Mouse (Mus musculus) testis, adult 2 months (tissue): ENCODE measurements at regions not wholly inside any gene's neighbourhood (a gene's known extent, or its start where the extent isn't known, plus 50 kb on each side); places are given as distances from the start of the nearest gene placed in this dataset.
"Not testable (repeated sequence)": the region's sequence is repeated elsewhere in the genome, so short reads cannot be mapped to it uniquely, and the experiment has no call there.

Source experiments
- H3K27ac ChIP-seq: fragments of 200-500 bp; 2 replicates; pipeline ENCODE4 v1.5.1; 2012; ENCODE audit warnings: low read depth, low read length; ENCODE audit not compliant: control insufficient read depth, insufficient read depth
- H3K27me3 ChIP-seq: fragments of 200-500 bp; 2 replicates; pipeline ENCODE4 v1.6.1; 2012; ENCODE audit warnings: mild to moderate bottlenecking, low read length, moderate library complexity; ENCODE audit not compliant: control insufficient read depth, insufficient read depth
- H3K36me3 ChIP-seq: fragments of 200-500 bp; 2 replicates; pipeline ENCODE4 v1.6.1; 2012; ENCODE audit warnings: mild to moderate bottlenecking, low read length; ENCODE audit not compliant: control insufficient read depth, insufficient read depth
- H3K4me1 ChIP-seq: fragments of 200-500 bp; 2 replicates; pipeline ENCODE4 v1.6.1; 2012; ENCODE audit warnings: low read length; ENCODE audit not compliant: control insufficient read depth, insufficient read depth
- H3K4me3 ChIP-seq: fragments of 200-500 bp; 2 replicates; pipeline ENCODE4 v1.5.1; 2012; ENCODE audit warnings: low read depth, mild to moderate bottlenecking, low read length, moderate library complexity, mixed read lengths; ENCODE audit not compliant: control insufficient read depth
- CTCF ChIP-seq: fragments of 200-500 bp; IDR thresholded peaks from 2 replicates; pipeline ENCODE4 v1.5.1; 2012; ENCODE audit warnings: low read depth, mild to moderate bottlenecking, inconsistent platforms, low read length, moderate library complexity; ENCODE audit not compliant: control insufficient read depth, insufficient read depth, insufficient replicate concordance
- POLR2A ChIP-seq: fragments of 200-500 bp; IDR thresholded peaks from 2 replicates; pipeline ENCODE4 v1.6.1; 2012; ENCODE audit warnings: low read depth, mild to moderate bottlenecking, inconsistent platforms, low read length, moderate library complexity; ENCODE audit not compliant: control insufficient read depth

GRCm38 (mm10) chr7:113030053-113030752 lies 76.4 kb downstream of the Rassf10 start:
- TF ChIP-seq CTCF, result no peak
- no peak for TF ChIP-seq POLR2A
- no peak overlapping the region for H3K4me3 ChIP-seq
- H3K27me3 ChIP-seq, result no peaks in the 10 kb centered on the region
- H3K27ac ChIP-seq, result no peak overlapping the region
- no peaks in the 10 kb centered on the region for H3K4me1 ChIP-seq
- no peaks in the 10 kb centered on the region for H3K36me3 ChIP-seq

DNA sequence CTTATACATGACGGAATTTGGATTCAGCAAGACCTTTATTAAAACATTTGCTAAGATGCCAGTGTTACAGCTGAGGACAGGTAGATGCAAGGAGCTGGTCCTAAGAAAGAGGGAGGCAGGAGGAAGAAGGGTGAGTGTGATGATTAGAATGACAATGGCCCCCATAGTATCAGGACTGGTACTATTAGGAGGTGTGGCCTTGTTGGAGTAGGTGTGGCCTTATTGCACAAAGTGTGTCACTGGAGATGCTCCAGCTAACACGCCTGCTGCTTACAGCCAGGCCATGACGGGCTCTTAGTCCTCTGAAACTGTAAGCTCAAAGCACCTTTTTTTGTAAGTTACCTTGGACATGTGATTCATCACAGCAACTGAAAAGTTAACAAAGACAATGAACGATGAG lies 82.0 kb downstream of the Rassf10 start:
- no peak for TF ChIP-seq CTCF
- no peak for TF ChIP-seq POLR2A
- H3K4me3 ChIP-seq, result no peak overlapping the region

GRCm38 (mm10) chr7:113037825-113038613 lies 84.3 kb downstream of the Rassf10 start:
- H3K4me3 ChIP-seq, result no peak overlapping the region
- H3K27ac ChIP-seq, result no peak overlapping the region
- H3K4me1 ChIP-seq, result no peaks in the 10 kb centered on the region
- H3K27me3 ChIP-seq, result no peaks in the 10 kb centered on the region
- H3K36me3 ChIP-seq, result no peaks in the 10 kb centered on the region
- no peak for TF ChIP-seq CTCF
- TF ChIP-seq POLR2A, result no peak

More for the DNA sequence above, 82.0 kb downstream of the Rassf10 start:
- H3K27me3 ChIP-seq, result no peaks in the 10 kb centered on the region
- no peaks in the 10 kb centered on the region for H3K4me1 ChIP-seq
- no peaks in the 10 kb centered on the region for H3K36me3 ChIP-seq
- no peak overlapping the region for H3K27ac ChIP-seq

DNA sequence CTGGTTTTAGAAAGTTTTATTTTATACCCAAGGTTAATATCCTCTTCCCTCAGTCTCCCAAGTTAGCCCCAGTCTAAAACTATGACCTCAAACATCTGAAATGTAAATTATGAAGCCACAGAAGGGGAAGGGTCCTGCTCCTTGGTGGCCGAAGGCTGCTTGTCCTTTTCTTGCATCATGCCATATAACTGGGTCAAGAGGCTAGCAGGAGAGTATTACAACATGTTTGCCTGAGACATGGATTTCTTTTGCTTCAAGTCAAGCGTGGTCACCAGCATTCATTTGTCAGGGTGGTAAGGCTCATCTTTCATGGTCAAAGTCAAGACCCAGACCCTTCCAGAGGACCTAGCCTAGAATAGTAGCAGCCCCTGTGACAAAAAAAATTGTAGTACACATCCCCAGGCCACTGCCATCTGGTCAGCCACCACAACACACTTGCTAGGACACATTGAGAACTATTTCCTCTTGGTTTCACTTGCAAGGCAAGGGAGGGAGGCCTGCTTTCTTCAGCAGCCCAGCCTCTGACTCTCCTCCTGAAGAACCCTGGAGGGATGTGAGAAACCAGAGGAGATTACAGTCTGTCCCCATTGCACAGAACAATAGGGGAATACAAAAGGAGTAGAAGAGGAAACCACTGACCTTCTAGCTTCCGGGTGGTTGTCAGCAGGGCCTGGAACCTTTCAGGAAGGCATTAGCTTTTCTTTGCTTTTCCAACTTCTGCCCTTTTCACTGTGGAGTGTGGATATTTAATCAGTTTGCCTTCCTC lies 85.3 kb downstream of the Rassf10 start:
- no peak overlapping the region for H3K27ac ChIP-seq
- no peaks in the 10 kb centered on the region for H3K36me3 ChIP-seq
- H3K4me1 ChIP-seq, result no peaks in the 10 kb centered on the region
- no peak for TF ChIP-seq CTCF
- TF ChIP-seq POLR2A, result no peak
- H3K27me3 ChIP-seq, result no peaks in the 10 kb centered on the region
- no peak overlapping the region for H3K4me3 ChIP-seq

DNA sequence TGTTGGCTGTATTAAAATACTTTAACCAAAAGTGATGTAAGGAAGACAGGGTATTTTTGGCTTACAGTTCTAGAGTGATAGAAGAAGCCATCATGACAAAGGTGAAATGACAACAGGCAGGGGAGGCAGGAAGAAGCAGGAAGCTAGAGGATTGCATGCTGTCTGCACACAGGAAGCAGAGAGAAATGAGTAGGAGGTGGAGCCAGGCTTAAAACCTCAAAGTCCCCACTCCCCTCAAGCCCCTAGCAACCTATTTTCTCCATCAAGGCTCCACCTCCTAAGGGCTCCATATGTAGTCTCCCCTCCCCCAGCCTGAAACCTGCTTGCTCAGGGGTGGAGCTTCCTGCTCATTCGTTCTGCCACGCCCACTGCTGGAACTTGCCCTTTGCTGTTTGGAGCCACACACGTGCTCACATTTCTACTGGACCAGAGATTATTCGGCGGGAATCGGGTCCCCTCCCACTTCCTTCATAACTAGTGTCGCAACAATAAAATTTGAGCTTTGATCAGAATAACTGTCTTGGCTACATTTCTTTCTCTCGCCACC lies 91.9 kb downstream of the Rassf10 start:
- not testable (repeated sequence) for H3K4me3 ChIP-seq, H3K36me3 ChIP-seq, H3K27me3 ChIP-seq, H3K4me1 ChIP-seq, H3K27ac ChIP-seq

DNA sequence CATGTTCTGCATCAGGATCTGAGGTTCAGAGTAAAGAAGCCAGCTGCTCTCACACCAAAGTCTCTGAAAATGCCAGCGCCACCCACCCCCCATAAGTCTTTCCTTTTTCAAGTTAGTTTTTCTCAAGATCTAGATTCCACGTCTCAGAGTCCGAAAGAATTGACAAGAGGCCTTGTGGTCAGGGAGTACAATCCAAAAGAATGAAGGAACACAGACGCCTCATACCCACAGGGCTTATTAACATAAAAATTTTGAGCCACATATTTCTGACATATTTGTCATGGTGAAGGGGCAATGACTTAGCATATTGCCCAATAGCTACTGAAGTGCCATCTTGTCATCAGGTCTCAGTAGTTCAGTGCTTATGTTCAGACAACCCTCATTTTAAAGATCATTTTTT lies 92.6 kb downstream of the Rassf10 start:
- Histone ChIP-seq H3K4me3 (no peak overlapping the region), H3K36me3 (no peaks in the 10 kb centered on the region), H3K27me3 (no peaks in the 10 kb centered on the region), H3K4me1 (no peaks in the 10 kb centered on the region), H3K27ac (no peak overlapping the region)
- TF ChIP-seq CTCF, result no peak
- no peak for TF ChIP-seq POLR2A

- Histone ChIP-seq H3K27me3 (no peaks in the 10 kb centered on the region), H3K4me3 (no peak overlapping the region), H3K27ac (no peak overlapping the region), H3K36me3 (no peaks in the 10 kb centered on the region), H3K4me1 (no peaks in the 10 kb centered on the region)
- TF ChIP-seq CTCF (no peak), POLR2A (no peak)
Observed at GRCm38 (mm10) chr7:113047583-113047982, 93.8 kb downstream of the Rassf10 start.
